Mouse (Mus musculus): ENCODE measurements around the gene Fcgrt.

DNA sequence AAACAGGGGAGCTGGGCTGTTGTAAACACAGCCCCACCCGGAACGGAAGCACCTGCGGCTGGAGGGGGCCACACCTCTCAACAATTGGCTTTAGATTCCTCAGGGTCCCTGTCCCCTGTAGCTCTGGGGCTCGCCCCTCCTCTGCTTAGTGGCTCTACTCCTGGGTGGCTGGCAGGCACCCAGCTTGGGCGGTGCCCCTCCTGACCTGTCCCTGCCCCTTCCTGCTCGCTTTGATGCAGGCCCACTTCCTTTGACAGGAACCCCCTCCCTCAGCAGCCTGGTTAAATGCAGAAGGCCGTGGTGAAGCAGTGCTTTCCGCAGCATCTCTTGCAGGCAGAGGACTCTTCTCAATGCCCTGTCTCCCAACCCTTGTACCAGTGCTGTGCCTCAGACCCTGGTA, 17.8 kb upstream of the Fcgrt start:
- no peak for TF ChIP-seq CTCF (IDR thresholded peaks at IDR 0.05; ENCODE audit: low read depth, low read length)
- no peak for TF ChIP-seq POLR2A (IDR thresholded peaks at IDR 0.05; ENCODE audit: borderline replicate concordance, low read depth, low read length)

Data from bone marrow macrophage, adult 2 months (primary cell).